Mouse (Mus musculus) kidney, embryonic 14.5 days (tissue): ENCODE data around the gene Med14. TPM values are rescaled to one million over a fixed set of nuclear protein-coding genes. Genes with fewer than 3 reads are reported as not detected.

ENCODE experiments used
- polyA plus RNA-seq: library from polyadenylated mRNA; unstranded; fragments of >200 nt; fragmentation: Nextera tagmentation; extraction: Ambion mirVana; gene quantifications from 2 replicates; pipeline ENCODE4 v1.2.1, GENCODE M21; 2014

Gene Med14
- polyA plus RNA-seq, 1 experiment from 2014 or later: 22.1 TPM

Other genes starting within 250 kb of the Med14 start
- 89.7 and 110 TPM in 2 replicates for gene Atp6ap2, start 174.3 kb downstream of the Med14 start, polyA plus RNA-seq
- 33.6 and 44.2 TPM in 2 replicates for gene 1810030O07Rik, start 88.4 kb downstream of the Med14 start, polyA plus RNA-seq